Mouse (Mus musculus): ENCODE measurements at regions not wholly inside any gene's neighbourhood (a gene's known extent, or its start where the extent isn't known, plus 50 kb on each side); places are given as distances from the start of the nearest gene placed in this dataset.

DNA sequence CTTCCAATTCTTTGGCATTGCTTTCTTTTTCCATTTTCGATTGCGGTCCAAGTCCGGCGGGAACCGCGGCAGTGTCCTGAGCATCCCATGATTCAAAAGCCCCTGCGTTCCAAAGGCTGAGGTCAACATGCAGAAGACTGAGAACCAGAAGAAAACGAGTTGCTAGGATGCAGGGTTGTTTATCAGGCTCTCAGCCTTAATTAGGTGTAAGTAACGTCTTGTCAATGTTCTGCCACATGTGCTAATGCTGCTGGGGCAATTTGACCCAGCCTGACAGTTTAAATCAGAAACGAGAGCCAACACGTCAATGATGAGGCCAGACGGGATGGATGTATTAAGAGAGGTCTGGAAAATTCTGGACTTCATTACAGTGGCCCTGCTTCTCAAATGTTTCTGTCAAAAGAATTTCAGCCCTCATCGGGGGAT is 239.4 kb downstream of the Gm45692 start:
- no peak for DNase-seq

- no peak for DNase-seq
Observed at GRCm38 (mm10) chr8:26362366-26362765, 243.0 kb downstream of the Gm45692 start.

GRCm38 (mm10) chr8:26363616-26364015 is 244.3 kb downstream of the Gm45692 start:
- DNase-seq: no peak

DNA sequence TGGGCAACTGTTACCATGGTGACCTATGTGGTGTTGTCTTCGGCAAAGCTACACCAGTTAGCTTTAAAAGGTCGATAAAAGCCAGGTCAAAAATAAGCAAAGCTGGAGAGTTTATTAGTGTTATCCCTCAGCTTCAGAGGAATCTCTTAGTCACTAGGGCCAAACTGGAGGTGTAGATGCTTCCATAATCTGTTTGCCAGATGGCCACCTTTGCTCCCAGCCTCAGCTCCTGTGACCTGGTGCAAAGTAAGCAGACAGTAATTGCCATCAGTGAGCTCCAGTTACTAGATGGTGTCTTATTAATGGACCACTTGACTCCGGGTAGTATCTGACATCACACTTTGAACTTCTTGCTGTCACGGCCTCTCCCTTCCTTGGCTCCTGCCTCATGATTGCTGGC is 245.3 kb downstream of the Gm45692 start:
- no peak for DNase-seq

- DNase-seq: peak; percentile 58
Observed at GRCm38 (mm10) chr8:26380668-26381067, 261.3 kb downstream of the Gm45692 start.

GRCm38 (mm10) chr8:26382426-26382825 is 263.1 kb downstream of the Gm45692 start:
- no peak for DNase-seq

DNA sequence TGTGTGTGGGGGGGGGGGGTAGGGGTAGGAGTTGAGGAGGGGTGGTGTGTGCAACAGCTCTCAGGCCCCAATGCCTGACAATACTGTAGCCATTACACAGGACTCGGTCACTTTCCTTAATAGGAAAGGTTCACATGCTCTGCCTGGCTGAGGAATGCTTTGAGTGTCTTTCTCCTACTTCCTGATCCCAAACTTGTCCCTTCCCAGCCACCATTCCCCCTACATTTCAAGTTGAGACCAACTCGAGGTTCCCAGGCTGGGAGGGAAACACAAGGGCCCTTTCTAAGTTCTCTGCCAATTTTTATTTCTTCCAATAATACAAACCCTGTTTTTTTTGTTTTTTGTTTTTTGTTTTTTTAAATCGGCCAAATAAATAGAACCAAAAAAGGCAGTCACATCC is 264.6 kb downstream of the Gm45692 start:
- no peak for DNase-seq

DNA sequence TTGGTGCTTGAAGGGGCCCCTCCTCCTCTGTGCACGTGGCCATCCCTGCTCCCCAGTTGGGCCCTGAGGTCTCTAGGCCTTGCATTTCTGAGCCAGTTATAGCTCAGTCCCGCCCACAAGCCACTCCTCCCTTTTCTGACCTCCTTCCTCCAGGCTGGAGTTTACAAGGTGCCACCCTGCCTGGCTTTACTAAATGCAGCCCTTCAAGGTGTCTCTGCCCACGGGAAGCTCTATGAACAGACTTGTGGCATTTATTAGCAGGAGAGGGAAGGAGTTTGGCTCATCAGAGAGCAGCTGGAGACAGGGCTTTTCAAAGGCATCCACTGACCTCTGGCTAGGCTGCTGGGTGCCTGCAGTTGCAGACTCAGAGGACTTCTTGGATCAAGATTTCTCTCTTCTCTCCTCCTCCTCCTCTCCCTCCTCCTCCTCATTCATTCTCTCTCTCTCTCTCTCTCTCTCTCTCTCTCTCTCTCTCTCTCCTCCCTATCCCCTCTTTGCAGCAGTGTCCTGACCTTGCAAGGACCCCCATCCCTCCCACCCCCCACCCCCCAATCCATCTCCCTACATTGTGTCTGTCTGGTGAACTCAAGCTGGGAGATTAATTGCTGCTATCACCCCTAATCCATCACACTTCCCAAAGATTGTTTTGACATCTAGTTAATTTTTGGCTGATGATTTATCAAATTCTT is 265.1 kb downstream of the Gm45692 start:
- no peak for DNase-seq

- DNase-seq: no peak
Observed at GRCm38 (mm10) chr8:26384994-26385345, 265.6 kb downstream of the Gm45692 start.

DNA sequence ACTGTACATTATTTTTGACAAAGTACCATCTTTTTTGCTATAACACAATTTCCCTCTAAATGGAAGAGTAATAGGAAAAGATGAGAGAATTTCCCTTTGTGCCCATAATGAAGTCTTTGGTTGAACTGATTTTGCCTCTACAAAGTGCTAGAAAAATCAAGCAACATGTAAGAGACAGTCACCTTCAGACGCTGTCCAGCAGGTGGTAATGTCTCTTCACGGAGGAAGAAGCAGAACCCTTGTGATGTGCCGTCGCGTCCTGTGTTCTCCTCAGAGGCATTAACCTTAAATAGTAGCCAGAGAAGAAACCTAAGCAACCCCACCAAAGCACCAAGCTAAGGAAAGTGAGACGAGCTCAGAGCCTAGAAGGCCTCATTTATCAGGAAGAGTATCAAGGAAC is 275.7 kb downstream of the Gm45692 start:
- DNase-seq: no peak

DNA sequence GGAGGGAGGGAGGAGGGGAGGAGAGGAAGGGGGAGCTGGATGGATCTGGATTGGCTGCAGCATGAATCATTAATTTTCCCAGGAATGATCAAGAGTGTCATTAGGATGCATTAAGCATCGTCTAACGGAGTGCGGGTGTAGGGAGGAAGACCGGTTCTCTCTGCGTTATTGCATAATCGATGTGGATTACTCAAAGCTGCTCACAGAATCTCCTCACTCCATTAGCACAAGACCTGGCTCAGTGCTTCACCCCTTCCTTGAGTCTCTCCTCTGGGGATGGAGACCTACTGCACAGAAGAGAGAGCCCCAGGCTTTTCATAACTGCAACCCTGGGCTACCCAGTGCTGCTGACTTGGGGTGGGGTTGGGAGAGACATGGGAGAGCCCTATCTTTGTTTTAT is 300.7 kb downstream of the Gm45692 start:
- no peak for DNase-seq

GRCm38 (mm10) chr8:26420536-26420935 is 301.2 kb downstream of the Gm45692 start:
- no peak for DNase-seq

DNA sequence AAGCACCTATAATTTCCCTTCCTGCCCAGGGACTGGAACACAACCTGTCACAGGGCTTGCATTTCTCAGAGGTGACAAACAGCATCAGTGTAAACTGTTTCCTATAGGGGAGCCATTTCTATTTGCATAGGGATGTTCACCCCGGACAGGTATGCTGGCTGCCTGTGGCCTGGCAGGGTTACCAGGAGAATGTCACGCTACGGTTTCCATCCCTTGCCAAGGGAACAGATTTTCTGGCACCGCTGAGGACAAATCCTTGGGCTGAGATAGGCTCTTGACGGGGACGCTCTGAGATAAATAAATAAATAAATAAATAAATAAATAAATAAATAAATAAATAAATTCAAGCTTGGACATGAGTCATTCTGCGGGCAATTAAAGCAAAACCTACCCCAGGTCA is 308.0 kb downstream of the Gm45692 start:
- no peak for DNase-seq

- no peak for DNase-seq
Observed at GRCm38 (mm10) chr8:26429751-26430327, 310.5 kb downstream of the Gm45692 start.

- no peak for DNase-seq
Observed at GRCm38 (mm10) chr8:26432161-26432919, 313.0 kb downstream of the Gm45692 start.

GRCm38 (mm10) chr8:26436236-26436635 is 316.9 kb downstream of the Gm45692 start:
- DNase-seq: no peak

DNA sequence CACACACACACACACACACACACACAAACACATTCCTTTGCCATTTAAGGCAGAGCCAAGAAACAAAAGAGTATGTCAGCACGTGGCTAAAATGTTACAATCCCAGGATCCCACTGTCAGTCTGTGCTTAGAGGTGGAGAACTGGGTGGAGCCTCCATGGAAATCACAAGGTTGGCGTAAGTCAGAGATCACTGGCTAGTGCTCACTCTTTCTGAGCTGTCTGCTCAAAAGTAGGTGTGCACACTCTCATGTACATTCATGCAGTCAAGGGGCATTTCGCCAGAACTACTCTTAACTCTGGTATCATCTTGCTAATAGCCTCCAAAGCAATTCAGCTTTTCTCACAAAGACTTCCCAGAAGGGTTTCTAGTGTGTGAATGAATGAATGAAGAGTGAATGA is 318.2 kb downstream of the Gm45692 start:
- no peak for DNase-seq

- no peak for DNase-seq
Observed at GRCm38 (mm10) chr8:26438246-26438862, 319.0 kb downstream of the Gm45692 start.

DNA sequence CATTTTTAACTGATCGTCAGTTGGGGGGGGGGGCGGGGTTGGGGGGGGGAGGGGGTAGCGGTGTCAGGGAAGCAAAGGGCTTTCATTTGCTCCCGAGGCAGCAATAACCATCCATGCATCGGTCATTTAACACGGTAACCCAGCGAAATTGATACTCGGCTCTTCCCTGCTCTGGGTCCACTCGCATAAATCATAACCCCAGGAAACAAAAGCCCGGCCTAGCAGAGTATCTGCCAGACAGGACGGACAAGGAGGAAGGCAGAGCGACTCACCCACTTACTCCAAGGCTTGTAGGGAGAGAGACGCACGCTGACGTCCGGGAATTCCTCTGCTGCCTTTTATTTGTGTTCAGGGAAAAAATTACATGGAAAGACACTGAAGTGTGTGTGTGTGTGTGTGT is 319.5 kb downstream of the Gm45692 start:
- DNase-seq: no peak

- no peak for DNase-seq
Observed at GRCm38 (mm10) chr8:26441268-26442030, 322.1 kb downstream of the Gm45692 start.

GRCm38 (mm10) chr8:26443041-26443440 is 323.7 kb downstream of the Gm45692 start:
- peak; percentile 60 for DNase-seq

DNA sequence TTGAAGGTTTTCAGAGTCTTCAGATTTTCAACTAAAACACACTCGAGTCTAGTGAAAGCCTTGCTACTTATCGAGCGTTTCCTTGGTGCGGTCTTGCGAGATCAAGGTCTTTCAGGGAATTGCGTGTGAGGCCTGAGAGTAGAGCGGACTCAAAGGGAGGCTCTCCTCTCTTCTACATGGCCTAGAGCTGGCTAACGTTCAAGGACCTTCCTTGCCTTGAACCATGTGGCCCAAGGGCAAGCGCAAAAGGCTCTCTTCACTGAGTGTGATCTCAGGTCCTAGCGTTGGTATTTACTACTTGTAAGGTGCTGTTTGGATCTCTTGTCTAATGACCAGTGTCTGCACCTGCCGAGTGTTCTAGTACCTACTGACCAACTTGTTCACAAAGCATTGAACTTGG is 324.4 kb downstream of the Gm45692 start:
- DNase-seq: no peak

GRCm38 (mm10) chr8:26445991-26446390 is 326.7 kb downstream of the Gm45692 start:
- DNase-seq: no peak

Data from right cerebral cortex, adult 18-20 months (tissue).